Mouse (Mus musculus) stomach, embryonic 14.5 days (tissue): ENCODE data around the gene Camk2g. TPM values are rescaled to one million over a fixed set of nuclear protein-coding genes. Genes with fewer than 3 reads are reported as not detected.
A peak's percentile ranks its signal among the peaks of the same experiment; 100 is the strongest.

ENCODE experiments used
- ATAC-seq: fragments of 200-750 bp; cut with Nextera tagmentation; 2 replicates; pipeline ENCODE4 v1.8.0; 2017; ENCODE audit warnings: low read depth, moderate TSS enrichment; ENCODE audit not compliant: insufficient number of reproducible peaks, insufficient read depth, low FRiP score
- H3K27ac ChIP-seq: fragments of 300-500 bp; sonication (generic); 2 replicates; pipeline ENCODE4 v1.5.1; 2014; ENCODE audit warnings: mild to moderate bottlenecking, low read length, moderate library complexity, mixed read lengths
- H3K27me3 ChIP-seq: fragments of 300-500 bp; sonication (generic); 2 replicates; pipeline ENCODE4 v1.6.1; 2014; ENCODE audit warnings: low read length, control low read depth, mixed read lengths; ENCODE audit not compliant: control insufficient read depth, insufficient read depth
- H3K36me3 ChIP-seq: fragments of 300-500 bp; sonication (generic); 2 replicates; pipeline ENCODE4 v1.6.1; 2014; ENCODE audit warnings: mild to moderate bottlenecking, control low read depth, low read length, moderate library complexity, mixed read lengths; ENCODE audit not compliant: control insufficient read depth, insufficient read depth
- H3K4me1 ChIP-seq: fragments of 300-500 bp; sonication (generic); 2 replicates; pipeline ENCODE4 v1.6.1; 2014; ENCODE audit warnings: low read length, control low read depth, mixed read lengths; ENCODE audit not compliant: control insufficient read depth, insufficient read depth
- H3K4me2 ChIP-seq: fragments of 300-500 bp; sonication (generic); replicated peaks from 2 replicates; pipeline ENCODE4 v1.6.1; 2014; ENCODE audit warnings: low read depth, low read length, control low read depth
- H3K4me3 ChIP-seq: fragments of 300-500 bp; sonication (generic); 2 replicates; pipeline ENCODE4 v1.5.1; 2014; ENCODE audit warnings: low read depth, low read length, control low read depth
- H3K9ac ChIP-seq: fragments of 300-500 bp; sonication (generic); replicated peaks from 2 replicates; pipeline ENCODE4 v1.6.1; 2014; ENCODE audit warnings: low read depth, mild to moderate bottlenecking, control low read depth, low read length, moderate library complexity, mixed read lengths
- H3K9me3 ChIP-seq: fragments of 300-500 bp; sonication (generic); 2 replicates; pipeline ENCODE4 v1.6.1; 2016; ENCODE audit warnings: low read depth, low read length, control low read depth; ENCODE audit not compliant: control insufficient read depth
- WGBS: fragments of 180-500 bp; shearing (Covaris S2); extraction: QIAGEN DNeasy Blood & Tissue Kit; methylation state at CpG from one replicate; pipeline ENCODE4 v1.1.7; 2014; 5-methylcytosine and 5-hydroxymethylcytosine counted together
- polyA plus RNA-seq: library from polyadenylated mRNA; unstranded; fragments of >200 nt; fragmentation: Nextera tagmentation; extraction: Ambion mirVana; gene quantifications from 2 replicates; pipeline ENCODE4 v1.2.1, GENCODE M21; 2014

The Camk2g gene
- polyA plus RNA-seq, 1 experiment from 2014 or later = 53.6 TPM

DNA sequence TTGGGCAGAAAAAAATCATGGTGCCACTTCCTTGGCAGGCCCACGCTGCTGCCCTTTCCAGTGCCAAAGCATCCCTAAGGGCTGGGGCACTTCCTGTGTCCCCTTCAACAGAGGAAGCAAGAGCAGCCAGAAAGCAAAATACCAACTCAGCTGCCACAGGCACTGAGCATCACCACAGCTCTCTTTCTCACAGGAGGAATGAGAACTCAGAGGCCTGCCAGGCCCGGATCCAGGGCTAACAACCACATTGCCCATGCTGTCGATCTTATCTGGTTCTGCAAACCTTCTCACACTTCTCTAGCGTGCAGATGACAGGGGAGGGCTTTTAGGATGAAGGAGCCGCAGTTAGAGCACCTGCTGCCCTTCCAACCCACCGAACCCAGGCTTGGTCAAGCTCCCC is 21.1 kb downstream of the Camk2g start:
- no peaks in the 10 kb centered on the region for H3K27me3 ChIP-seq

DNA sequence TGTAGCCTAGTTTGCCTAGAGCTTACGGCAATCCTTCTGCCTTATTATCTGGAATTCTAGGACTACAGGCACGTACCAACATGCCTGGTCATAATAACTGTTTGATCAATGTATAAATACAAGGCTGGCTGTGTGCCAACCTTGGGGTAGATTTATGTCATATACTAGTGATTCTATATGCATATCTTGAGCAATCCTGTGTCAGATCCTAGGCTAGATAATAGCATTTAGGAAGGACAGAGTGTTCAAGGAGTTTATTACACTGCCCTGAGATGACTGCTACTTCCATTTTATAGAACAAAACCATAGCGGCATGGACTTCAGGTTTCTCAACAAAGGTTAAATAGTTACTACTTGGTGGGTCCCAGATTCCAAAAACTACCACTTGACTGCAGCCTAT is 21.9 kb downstream of the Camk2g start:
- Histone ChIP-seq H3K9me3 (no peaks in the 10 kb centered on the region), H3K9ac (no peak overlapping the region), H3K27ac (no peak overlapping the region), H3K4me3 (no peak overlapping the region), H3K27me3 (no peaks in the 10 kb centered on the region), H3K36me3 (peaks cover 22% of the 10 kb centered on the region), H3K4me1 (no peaks in the 10 kb centered on the region; the same call in 1 of the 2 replicates), H3K4me2 (no peak overlapping the region)
- no peak for ATAC-seq
- WGBS = 71% methylated on average over 3 of the region's 3 CpGs

More for the DNA sequence above, 21.1 kb downstream of the Camk2g start:
- Histone ChIP-seq H3K4me1 (no peaks in the 10 kb centered on the region; the same call in 1 of the 2 replicates), H3K27ac (no peak overlapping the region), H3K4me2 (no peak overlapping the region), H3K9me3 (no peaks in the 10 kb centered on the region), H3K36me3 (peaks cover 28% of the 10 kb centered on the region), H3K4me3 (no peak overlapping the region), H3K9ac (no peak overlapping the region)
- ATAC-seq = no peak
- WGBS = 63% methylated on average over 6 of the region's 6 CpGs

DNA sequence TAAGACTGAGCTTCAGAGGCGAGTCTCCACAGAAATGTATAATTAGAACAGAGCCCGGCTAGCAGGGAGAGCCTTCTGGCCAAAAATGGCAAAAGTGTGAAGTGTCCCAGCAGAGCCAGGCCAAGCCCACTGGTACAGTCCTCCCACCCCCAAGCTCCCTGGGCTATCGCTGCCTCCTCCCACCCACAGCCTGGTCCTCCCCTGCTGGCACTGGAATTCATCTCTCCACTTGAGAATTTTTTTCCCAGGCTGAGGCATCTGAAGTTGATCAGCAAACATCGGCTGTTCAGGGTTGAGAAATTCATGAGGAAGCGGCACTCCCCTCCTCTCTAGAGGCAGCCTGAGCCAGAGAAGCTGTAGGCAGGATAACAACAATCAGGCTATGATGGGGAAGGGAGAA is 25.3 kb downstream of the Camk2g start:
- no peak overlapping the region for H3K9ac ChIP-seq
- no peaks in the 10 kb centered on the region for H3K9me3 ChIP-seq
- no peaks in the 10 kb centered on the region for H3K27me3 ChIP-seq
- peak; percentile 15; the same call in 1 of the 2 replicates for ATAC-seq
- no peaks in the 10 kb centered on the region; the same call in 1 of the 2 replicates for H3K4me1 ChIP-seq
- H3K36me3 ChIP-seq = peaks cover 38% of the 10 kb centered on the region
- 72% methylated on average over 5 of the region's 5 CpGs for WGBS
- H3K27ac ChIP-seq = no peak overlapping the region
- H3K4me3 ChIP-seq = no peak overlapping the region
- no peak overlapping the region for H3K4me2 ChIP-seq

DNA sequence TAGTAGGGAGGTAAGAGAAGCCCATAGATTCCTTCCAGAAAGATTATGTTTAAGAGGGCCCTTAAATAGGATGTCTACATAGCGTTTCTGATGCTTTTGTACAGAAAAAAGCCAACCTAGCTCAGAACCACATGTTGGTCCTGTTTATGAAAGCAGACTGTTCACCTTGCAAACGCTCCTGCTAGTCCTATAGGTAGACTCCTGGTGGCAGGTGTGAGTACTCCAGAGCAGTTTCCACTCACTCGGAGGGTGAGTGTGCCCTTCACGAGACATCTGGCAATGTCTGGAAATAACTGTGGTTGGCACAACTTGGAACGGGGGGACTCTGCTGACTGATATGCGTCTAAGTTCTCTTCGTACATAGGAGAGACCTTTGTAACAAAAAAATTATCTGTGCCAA is 26.0 kb downstream of the Camk2g start:
- Histone ChIP-seq H3K36me3 (peaks cover 38% of the 10 kb centered on the region), H3K27me3 (no peaks in the 10 kb centered on the region), H3K9ac (no peak overlapping the region), H3K4me1 (no peaks in the 10 kb centered on the region), H3K9me3 (no peaks in the 10 kb centered on the region), H3K27ac (peak overlapping the region; percentile 39; the same call in 1 of the 2 replicates), H3K4me3 (no peak overlapping the region), H3K4me2 (no peak overlapping the region)
- WGBS = 92% methylated on average over 7 of the region's 7 CpGs
- ATAC-seq = no peak

DNA sequence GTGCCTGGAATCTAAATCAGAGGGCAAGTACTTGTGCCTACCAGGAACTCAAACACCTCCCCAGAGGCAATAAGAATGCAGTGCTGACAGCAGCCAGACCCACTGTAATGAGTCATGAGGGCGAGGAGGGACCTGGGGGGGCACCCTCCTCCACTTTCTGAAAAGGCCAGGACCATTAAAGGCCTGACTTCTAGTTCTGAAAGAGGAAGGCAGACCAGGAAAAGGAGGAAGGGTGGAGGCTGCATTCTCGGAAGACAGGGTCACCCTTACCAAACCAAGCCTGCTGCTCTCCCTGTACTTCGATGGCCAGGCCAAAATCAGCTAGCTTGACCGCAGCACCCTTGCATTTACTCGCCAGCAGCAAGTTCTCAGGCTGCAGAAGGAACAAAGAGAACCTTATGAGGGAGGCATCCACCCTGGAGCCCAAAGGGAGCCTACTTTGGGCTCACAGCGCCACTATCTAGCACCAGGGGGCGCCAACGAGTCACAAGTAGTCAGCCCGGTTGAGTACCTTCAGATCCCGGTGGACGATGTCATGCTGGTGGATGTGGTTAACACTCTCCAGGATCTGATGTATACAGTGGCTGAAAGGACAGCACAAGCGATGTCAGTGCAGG is 28.1 kb downstream of the Camk2g start:
- Histone ChIP-seq H3K27me3 (no peaks in the 10 kb centered on the region), H3K4me3 (no peak overlapping the region), H3K27ac (no peak overlapping the region), H3K9ac (no peak overlapping the region), H3K36me3 (peaks cover 51% of the 10 kb centered on the region), H3K4me1 (no peaks in the 10 kb centered on the region), H3K9me3 (no peaks in the 10 kb centered on the region), H3K4me2 (no peak overlapping the region)
- ATAC-seq = peak; percentile 62; the same call in 1 of the 2 replicates
- 26% methylated on average over 12 of the region's 12 CpGs for WGBS

DNA sequence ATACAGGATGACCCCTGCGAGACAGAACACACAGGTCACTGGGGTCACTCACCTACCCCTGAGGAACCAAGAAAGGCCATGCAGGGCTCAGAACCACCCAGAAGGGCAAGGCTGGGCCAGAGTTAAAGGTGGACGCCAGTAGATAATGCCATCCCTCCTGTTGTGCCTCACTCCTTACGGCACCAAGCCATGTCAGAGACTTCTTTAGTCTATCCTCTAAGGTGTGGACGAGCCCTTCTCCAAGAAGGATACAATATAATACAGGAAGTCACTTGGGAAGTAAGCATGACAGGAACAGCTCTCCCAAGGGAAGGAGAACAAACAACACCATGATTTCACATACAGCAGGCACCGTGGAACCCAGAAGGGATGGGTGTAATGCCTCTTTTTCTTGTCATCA is 28.9 kb downstream of the Camk2g start:
- H3K27me3 ChIP-seq = no peaks in the 10 kb centered on the region
- no peak overlapping the region for H3K9ac ChIP-seq
- no peak for ATAC-seq
- H3K4me1 ChIP-seq = no peaks in the 10 kb centered on the region
- H3K27ac ChIP-seq = no peak overlapping the region
- no peak overlapping the region for H3K4me3 ChIP-seq
- 90% methylated on average over 5 of the region's 5 CpGs for WGBS
- H3K4me2 ChIP-seq = no peak overlapping the region
- no peaks in the 10 kb centered on the region for H3K9me3 ChIP-seq
- peaks cover 51% of the 10 kb centered on the region for H3K36me3 ChIP-seq

DNA sequence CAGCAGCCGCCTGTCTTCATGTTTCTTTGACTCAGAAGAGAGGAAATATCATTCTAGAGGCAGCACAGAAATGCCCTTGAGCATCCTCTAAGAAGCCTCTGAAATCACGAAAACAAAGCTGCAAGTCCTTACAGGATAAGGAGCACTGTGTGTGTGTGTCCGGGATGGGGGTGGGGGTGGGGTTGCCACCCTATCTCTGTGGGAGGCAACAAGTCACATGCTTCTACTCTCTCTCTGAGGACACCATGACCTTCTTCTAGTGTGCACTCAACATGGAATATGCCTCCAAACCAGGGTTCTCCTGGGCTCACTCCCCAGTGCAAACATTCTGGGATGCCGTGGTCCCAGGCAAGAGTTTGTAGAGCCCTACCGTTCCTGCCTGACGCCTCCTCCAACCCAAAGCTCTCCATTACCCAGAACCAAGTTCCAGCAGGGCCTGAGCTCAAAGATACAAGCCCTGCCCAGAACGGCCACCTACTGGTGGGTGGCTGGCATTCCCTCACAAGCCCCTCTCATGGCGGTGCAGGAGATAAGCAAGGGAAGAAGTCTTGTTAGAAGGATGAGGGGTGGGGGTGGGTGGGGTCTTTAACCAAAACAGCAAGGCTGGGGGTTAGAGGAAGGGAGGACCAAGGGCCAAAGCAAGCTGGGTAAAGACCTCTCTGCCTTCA is 35.0 kb downstream of the Camk2g start:
- Histone ChIP-seq H3K9me3 (no peaks in the 10 kb centered on the region), H3K4me1 (no peaks in the 10 kb centered on the region), H3K36me3 (peaks cover 72% of the 10 kb centered on the region), H3K4me2 (no peak overlapping the region), H3K9ac (no peak overlapping the region), H3K4me3 (no peak overlapping the region), H3K27ac (no peak overlapping the region), H3K27me3 (no peaks in the 10 kb centered on the region)
- WGBS = 74% methylated on average over 8 of the region's 8 CpGs
- ATAC-seq = no peak

DNA sequence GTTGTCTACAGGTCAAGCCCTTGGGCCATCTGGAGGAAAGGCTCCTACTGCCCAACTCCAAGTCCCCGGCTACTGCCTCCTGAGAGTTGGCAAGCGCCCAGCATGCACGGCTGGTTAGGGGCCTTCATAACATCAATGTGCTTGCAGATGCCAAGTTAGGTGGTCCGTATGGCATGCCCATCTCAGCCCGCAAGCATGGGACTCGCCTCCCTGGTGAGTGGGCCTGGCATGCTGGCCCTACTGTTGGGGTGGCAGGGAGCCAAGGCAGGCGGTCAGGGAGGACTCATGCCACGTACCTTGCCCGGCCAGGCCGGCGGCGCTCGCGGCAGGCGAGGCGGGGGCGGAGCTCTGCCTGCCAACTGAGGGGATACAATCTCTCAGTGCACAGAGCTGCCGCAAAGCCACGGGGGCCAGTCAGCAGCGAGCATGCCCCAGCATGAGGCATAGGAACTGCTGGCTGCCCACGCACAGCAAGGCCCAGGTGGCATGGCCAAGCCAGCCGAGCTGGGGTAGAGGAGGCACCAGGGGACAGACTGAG is 36.4 kb downstream of the Camk2g start:
- Histone ChIP-seq H3K27ac (no peak overlapping the region), H3K4me3 (no peak overlapping the region), H3K9me3 (no peaks in the 10 kb centered on the region), H3K4me2 (no peak overlapping the region), H3K36me3 (peaks cover 67% of the 10 kb centered on the region), H3K9ac (no peak overlapping the region), H3K27me3 (no peaks in the 10 kb centered on the region), H3K4me1 (no peaks in the 10 kb centered on the region)
- ATAC-seq = no peak
- 93% methylated on average over 22 of the region's 22 CpGs for WGBS
